Mouse (Mus musculus): ENCODE results near the gene Hdgfl2.

- TF ChIP-seq GATA1 (IDR thresholded peaks at IDR 0.05; ENCODE audit: borderline replicate concordance, low read length) (no peak), FLI1 (IDR thresholded peaks at IDR 0.05; ENCODE audit: low read length) (no peak)
Observed at GRCm38 (mm10) chr17:56100811-56101210, 21.4 kb downstream of the Hdgfl2 start.
